Mouse (Mus musculus) ovary, postnatal 10 days (tissue): ENCODE measurements around the gene Nav1.
A peak's percentile ranks its signal among the peaks of the same experiment; 100 is the strongest.

Experiments
- DNase-seq: peaks from one replicate; pipeline ENCODE4 v3.0.0; 2022; ENCODE audit warnings: low spot score

Nav1 gene

DNA sequence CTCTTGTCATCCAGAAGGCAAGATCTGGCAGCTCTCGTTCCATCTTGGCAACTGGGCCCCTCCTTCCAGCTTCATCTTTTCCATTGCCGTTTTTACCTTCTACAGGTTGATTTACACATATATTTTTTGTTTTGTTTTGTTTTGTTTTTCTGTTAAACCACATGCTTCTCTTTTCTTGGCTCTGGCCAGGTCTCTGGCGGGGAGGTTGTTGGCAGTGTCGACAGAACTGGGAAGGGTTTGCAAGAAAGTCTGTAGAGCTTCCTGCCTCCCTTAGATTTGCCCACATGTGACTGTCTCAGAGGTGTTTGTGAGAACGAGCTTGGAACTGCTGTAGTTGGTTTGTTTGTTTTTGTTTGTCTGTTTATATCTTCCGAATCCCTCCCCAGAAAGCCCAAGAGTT, 166.1 kb downstream of the Nav1 start:
- DNase-seq = no peak

DNA sequence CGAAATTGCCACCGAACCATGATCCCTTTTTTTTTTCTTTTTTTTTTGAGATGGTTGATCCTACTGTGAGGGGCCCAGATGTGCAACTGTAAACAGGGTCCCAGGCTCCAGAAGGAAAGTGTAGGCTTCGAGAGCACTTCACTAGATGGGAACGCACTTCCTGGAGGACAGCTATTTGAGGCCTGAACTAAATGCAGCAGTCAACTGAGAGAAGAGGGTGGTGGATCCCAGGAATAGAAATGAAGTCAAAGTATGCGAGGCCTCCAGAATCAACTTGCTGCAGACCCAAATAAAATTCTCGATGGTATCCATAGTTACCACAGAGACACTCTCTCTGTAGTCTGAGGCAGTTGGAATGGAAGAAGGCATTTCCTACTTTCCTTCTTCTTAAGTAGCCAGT, 168.3 kb downstream of the Nav1 start:
- no peak for DNase-seq

DNA sequence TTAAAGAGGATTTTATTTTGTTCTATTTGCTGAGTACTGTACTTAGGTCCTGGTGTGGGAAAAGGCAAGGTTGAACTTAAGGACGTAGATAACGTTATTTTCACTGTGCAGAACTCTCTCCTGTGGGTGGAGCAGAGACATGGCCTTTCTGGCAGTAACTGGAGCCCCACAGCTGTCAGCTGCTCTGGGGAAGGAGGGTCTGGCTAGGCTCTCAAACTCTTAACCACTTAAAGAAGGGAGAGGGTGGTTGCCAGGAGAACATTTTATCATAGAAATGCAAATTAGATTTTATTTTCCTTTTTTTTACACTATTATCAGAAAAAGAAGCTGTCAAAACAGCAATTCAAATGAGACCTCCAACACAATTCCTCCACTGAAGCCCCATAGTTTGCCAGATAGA, 171.3 kb downstream of the Nav1 start:
- no peak for DNase-seq

DNA sequence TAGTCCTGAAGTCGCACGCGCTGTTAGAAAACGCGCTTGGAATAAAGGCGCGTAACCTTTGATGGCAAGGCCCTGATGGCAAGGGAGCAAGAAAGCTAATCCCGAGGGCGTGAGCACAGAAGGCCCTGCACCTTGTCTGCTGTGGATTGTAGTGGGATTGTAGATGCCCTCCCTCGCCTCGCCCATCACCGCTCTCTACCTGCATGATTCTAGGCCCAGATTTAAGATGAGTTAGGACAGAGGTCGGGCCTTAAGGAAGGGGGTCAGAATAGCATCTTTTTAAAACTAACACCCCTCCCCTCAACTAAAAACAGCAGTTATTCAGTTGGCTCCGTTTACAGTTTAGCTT, 176.5 kb downstream of the Nav1 start:
- no peak for DNase-seq

DNA sequence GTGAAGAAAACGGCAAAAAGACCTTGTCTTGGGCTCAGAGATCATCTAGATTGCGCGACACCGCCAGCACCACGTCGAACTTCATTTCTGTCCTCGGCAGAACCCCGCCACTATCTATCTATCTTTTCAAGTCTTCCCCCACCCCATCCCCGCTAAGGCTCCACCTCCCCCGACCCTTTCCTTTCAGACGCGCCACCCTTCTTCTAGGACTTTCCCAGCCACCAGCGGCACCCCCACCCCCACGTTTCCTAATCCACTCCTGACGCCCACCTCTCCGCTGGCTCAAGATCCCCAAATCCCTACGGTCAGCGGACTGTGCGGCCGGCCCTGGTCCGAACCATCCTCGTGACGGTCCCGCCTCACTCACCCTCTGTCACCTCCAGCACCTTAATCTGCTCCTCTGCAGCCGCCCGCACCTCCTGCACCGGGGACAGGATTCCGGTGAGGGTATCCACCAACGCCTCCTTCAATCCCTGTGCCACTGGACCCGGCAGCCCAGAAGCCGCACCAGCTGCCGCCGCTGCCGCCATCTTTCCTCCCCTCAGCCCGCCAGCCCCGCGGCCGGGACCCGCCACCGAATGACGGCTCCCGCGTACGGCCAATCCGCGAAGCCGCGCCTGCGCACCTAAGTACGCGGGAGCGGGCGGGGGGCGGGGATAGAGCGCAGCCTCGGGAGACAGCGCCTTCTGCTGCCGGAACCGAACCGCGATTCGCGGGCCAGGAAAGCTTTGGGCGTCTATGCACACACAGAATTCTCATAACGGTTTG, 177.0 kb downstream of the Nav1 start, which contains the start of gene Ipo9:
Gene Ipo9, minus strand, starts transcription at position 599 of the 768 bp plus-strand sequence.
- peak; percentile 85 for DNase-seq

DNA sequence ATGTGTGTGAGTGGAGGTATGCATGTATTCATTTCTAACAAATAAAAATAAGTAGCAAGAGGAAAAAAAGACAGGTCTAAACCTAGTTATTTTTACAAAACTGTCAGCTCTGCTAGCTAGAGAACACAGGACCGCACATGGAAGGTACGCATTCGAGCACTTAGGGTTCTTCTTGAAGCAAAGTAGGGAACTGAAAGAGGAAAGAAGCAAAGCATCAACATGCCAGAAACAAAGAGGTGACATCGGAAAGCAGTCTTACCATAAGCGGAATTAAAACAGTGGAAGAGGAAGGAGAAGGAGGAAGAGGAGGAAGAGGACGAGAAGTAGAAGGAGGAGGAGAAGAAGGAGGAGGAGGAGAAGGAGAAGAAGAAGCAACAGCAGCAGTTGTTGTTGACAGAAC, 179.7 kb downstream of the Nav1 start:
- DNase-seq = no peak

DNA sequence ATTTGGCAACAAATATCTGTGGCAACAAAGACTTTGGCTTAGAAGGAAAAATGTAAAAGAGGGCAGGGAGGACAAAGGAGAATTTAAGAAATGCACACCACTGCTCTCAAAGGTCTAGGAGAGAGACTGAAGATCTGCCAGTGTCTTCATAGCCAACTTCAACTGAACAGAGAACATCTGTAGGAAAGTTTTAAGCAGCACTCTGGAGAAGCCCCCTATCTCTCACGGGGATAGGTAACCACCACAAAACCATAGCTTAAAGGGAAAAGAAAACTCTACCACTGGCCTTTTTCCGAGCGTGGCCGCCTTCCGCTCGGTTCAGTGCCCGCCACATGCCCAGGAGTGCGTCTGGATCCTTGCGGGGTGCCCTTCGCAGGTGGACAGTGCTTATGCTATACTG, 180.4 kb downstream of the Nav1 start:
- no peak for DNase-seq

DNA sequence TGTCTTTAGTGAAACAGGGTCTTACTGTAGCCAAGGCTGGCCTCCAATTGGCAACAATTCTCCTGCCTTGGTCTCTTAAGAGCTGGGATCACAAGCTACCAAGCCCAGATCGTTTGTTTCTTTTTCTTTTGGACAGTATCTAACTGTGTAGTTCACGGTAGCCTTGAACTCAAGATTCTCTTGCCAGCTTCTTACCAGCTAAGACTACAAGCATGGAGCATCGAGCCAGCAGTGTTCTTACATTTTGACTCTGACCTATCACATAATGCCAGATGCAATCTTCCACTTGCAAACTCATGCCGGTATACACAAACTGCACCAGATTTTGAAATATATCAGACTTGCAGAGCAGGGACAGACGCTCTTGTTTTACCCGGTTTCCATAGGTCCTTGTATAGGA, 184.3 kb downstream of the Nav1 start:
- no peak for DNase-seq

DNA sequence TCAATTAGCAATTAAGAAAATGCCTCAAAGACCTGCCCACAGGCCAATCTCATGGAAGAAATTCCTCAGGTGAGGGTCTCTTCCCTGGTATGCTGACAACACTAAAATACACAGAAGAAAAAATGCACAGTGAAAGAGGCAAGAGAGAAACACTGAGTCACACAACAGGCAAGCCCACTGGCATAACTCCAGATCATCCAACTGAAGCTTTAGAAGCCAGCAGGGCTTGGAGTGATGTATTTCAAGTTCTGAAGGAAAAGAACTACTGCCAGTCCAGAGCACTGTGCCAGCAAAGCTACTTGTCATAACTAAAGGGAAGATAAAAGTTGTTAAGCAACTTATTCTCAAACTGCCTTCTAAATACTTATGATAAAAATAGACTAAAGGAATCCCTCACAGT, 193.1 kb downstream of the Nav1 start:
- no peak for DNase-seq

DNA sequence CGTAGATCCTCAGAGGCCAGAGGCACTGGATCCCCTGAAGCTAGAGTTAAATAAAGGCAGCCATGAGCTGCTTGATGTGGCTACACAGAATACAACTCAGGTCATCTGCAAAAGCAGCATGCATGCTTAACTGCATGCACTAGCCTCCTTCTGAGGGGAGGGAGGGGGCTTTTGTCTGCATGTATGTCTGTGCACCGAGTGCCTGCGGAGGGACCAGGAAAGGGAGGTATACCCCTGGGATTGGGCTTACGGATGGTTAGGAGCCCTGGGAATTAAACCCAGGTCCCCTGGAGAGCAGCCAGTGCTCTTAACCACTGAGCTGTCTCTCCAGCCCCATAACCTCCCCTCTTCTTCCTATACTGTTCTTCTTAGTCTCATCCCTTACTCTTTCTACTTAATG, 195.0 kb downstream of the Nav1 start:
- DNase-seq = no peak

DNA sequence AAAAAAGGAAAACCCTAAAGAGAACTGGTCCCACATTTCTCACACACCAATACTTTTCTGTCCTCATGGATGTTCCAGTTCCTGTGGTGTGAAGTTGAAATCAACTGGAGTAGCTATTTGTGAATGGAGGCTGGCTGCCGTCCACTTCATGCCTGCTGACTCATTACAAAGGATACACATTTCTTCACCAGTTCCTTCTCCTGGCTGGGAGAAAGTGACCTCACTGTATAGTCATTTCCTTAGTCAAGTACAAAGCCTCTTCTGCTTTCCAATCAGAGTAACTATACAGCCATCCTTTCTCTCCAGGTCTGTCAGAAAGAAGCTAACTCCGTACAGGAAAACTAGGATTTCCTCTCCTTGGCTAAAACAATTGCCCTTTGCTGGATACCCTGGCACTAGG, 196.1 kb downstream of the Nav1 start:
- no peak for DNase-seq

DNA sequence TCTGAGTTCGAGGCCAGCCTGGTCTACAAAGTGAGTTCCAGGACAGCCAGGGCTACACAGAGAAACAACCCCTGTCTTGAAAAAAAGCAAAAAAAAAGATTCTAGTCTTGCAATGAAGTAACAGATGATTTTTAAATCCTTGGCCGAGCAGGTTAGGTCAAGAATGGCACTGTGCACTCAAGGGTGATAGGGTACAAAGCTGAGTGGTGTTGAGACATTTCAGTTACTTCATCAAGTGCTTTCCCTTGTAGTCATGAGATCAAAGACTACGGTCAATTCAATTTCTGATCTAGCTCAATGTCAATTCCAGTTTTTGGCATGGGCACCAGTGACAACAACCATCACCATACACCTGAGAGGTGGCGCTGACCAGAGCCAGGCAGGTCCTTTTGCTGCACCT, 198.1 kb downstream of the Nav1 start:
- DNase-seq = no peak

DNA sequence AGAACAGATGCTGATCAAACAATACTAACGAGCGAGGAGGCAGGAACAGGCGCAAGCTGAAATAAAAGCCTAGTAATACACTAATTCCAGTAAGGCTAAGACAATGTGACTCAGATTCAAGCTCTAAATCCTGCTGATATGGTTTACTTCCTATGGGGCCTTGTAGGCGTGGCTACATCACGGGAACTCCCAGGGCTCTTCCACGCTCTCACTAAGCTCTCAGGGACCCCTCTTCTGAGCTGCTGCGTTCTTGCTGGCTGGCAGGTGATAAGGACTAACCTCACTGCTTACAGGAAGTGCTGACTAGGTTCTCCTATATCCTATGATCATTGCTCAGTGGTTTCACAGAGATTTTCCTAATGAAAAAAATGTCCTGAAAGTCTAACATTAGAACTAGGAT, 201.7 kb downstream of the Nav1 start:
- DNase-seq = no peak

DNA sequence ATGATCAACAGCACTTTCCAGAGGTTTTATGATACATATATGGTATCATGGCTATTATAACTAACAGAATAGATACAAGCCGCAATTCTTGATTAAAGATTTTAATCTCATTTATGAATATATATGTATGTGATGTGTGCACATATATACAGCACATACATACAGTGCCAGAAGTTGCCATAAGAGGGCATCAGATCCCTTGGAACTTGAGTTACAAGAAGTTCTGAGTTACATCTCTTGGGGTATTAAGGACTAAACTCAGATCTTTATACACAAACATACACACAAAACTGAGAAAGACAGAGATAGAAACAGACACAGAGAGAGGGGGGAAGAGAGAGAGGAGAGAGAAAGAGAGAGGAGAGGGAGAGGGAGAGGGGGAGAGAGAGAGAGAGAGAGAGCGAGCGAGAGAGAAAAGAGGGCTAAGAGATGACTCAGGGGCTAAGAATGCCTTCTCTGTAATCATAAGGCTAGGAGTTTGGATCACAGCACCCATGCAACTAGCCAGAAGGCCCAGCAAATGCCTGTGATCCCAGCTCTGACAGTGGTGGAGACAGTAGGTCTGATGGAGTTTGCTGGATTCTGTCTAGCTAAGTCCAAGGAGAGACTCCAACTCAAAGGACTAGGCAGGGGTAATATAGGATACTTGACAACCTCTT, 205.5 kb downstream of the Nav1 start:
- no peak for DNase-seq

DNA sequence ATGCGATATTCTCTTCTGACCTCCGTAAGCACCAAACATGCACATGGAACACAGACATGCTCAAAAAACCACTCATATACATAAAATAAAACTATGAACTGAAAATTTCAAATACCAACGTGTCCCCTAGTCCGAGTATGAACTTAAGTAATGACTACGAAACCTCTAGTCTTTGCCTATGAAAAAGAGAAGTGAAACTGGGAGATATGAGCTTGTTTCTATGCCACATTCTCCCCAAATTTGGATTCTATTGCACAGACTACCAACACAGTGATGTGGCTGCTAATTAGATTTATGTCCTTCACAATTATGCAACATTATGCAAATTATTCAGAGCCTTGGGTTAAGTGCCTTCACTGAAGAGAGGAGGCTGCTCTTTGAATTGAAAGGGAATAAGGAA, 207.6 kb downstream of the Nav1 start:
- no peak for DNase-seq

DNA sequence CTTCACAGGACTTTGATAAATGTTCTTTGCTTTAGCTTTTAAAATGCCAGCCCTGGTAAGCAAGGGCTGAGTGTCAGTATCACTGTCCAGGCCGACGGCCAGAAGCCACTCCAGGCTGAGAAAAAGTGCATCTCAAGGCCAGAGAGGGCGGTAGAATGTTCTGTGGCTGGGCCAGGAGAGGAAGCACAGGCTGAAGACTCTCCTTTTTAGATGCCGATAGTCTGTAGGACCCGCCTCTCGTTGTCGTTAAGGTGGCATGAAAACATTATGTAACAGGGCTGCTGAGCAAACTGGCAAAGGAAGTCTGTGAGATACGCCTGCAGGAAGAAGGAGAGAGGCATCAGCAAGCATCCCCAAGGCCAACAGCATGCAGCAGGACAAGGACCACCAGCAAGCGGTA, 221.9 kb downstream of the Nav1 start:
- DNase-seq = no peak
